Mouse (Mus musculus): Measurements from ENCODE around the gene Fam19a5. TPM values are rescaled to one million over a fixed set of nuclear protein-coding genes. Genes with fewer than 3 reads are reported as not detected.

Gene Fam19a5
- polyA plus RNA-seq, 1 experiment: 0.68 TPM

- H3K27ac ChIP-seq (ENCODE audit: control insufficient read depth, insufficient read depth, low read depth, low read length): no peak overlapping the region
- no peak for TF ChIP-seq CTCF (IDR thresholded peaks at IDR 0.05; ENCODE audit: control insufficient read depth, insufficient read depth, insufficient replicate concordance, low read depth, low read length)
- TF ChIP-seq POLR2A (IDR thresholded peaks at IDR 0.05; ENCODE audit: control insufficient read depth, low read depth, low read length): no peak
- H3K36me3 ChIP-seq (ENCODE audit: control insufficient read depth, insufficient read depth, low read length): no peaks in the 10 kb centered on the region
- peaks cover 11% of the 10 kb centered on the region for H3K4me1 ChIP-seq (ENCODE audit: control insufficient read depth, insufficient read depth, low read length)
- no peaks in the 10 kb centered on the region for H3K27me3 ChIP-seq (ENCODE audit: control insufficient read depth, insufficient read depth, low read length)
- peak overlapping the region; percentile 71 for H3K4me3 ChIP-seq (ENCODE audit: control insufficient read depth, low read depth, low read length)
Observed at GRCm38 (mm10) chr15:87544401-87545129, 466 bp downstream of the Fam19a5 start.

- TF ChIP-seq POLR2A (IDR thresholded peaks at IDR 0.05; ENCODE audit: control insufficient read depth, low read depth, low read length) (no peak), CTCF (IDR thresholded peaks at IDR 0.05; ENCODE audit: control insufficient read depth, insufficient read depth, insufficient replicate concordance, low read depth, low read length) (no peak)
- H3K36me3 ChIP-seq (ENCODE audit: control insufficient read depth, insufficient read depth, low read length): no peaks in the 10 kb centered on the region
- peaks cover 11% of the 10 kb centered on the region for H3K4me1 ChIP-seq (ENCODE audit: control insufficient read depth, insufficient read depth, low read length)
- H3K4me3 ChIP-seq (ENCODE audit: control insufficient read depth, low read depth, low read length): no peak overlapping the region; the same call in 1 of the 2 replicates
- no peaks in the 10 kb centered on the region for H3K27me3 ChIP-seq (ENCODE audit: control insufficient read depth, insufficient read depth, low read length)
- H3K27ac ChIP-seq (ENCODE audit: control insufficient read depth, insufficient read depth, low read depth, low read length): no peak overlapping the region
Observed at GRCm38 (mm10) chr15:87545130-87545642, 1.1 kb downstream of the Fam19a5 start.

- Histone ChIP-seq H3K27me3 (ENCODE audit: control insufficient read depth, insufficient read depth, low read length) (no peaks in the 10 kb centered on the region), H3K27ac (ENCODE audit: control insufficient read depth, insufficient read depth, low read depth, low read length) (no peak overlapping the region), H3K4me1 (ENCODE audit: control insufficient read depth, insufficient read depth, low read length) (peaks cover 11% of the 10 kb centered on the region), H3K36me3 (ENCODE audit: control insufficient read depth, insufficient read depth, low read length) (no peaks in the 10 kb centered on the region), H3K4me3 (ENCODE audit: control insufficient read depth, low read depth, low read length) (no peak overlapping the region)
- TF ChIP-seq CTCF (IDR thresholded peaks at IDR 0.05; ENCODE audit: control insufficient read depth, insufficient read depth, insufficient replicate concordance, low read depth, low read length): no peak
- no peak for TF ChIP-seq POLR2A (IDR thresholded peaks at IDR 0.05; ENCODE audit: control insufficient read depth, low read depth, low read length)
Observed at GRCm38 (mm10) chr15:87545731-87546360, 1.7 kb downstream of the Fam19a5 start.

GRCm38 (mm10) chr15:87547022-87547421 lies 2.9 kb downstream of the Fam19a5 start:
- no peaks in the 10 kb centered on the region for H3K36me3 ChIP-seq (ENCODE audit: control insufficient read depth, insufficient read depth, low read length)
- H3K4me3 ChIP-seq (ENCODE audit: control insufficient read depth, low read depth, low read length): no peak overlapping the region
- TF ChIP-seq CTCF (IDR thresholded peaks at IDR 0.05; ENCODE audit: control insufficient read depth, insufficient read depth, insufficient replicate concordance, low read depth, low read length) (no peak), POLR2A (IDR thresholded peaks at IDR 0.05; ENCODE audit: control insufficient read depth, low read depth, low read length) (no peak)
- peaks cover 11% of the 10 kb centered on the region for H3K4me1 ChIP-seq (ENCODE audit: control insufficient read depth, insufficient read depth, low read length)
- H3K27ac ChIP-seq (ENCODE audit: control insufficient read depth, insufficient read depth, low read depth, low read length): no peak overlapping the region
- H3K27me3 ChIP-seq (ENCODE audit: control insufficient read depth, insufficient read depth, low read length): no peaks in the 10 kb centered on the region

GRCm38 (mm10) chr15:87549724-87550123 lies 5.6 kb downstream of the Fam19a5 start:
- TF ChIP-seq CTCF (IDR thresholded peaks at IDR 0.05; ENCODE audit: control insufficient read depth, insufficient read depth, insufficient replicate concordance, low read depth, low read length) (no peak), POLR2A (IDR thresholded peaks at IDR 0.05; ENCODE audit: control insufficient read depth, low read depth, low read length) (no peak)
- no peak overlapping the region for H3K27ac ChIP-seq (ENCODE audit: control insufficient read depth, insufficient read depth, low read depth, low read length)
- H3K4me1 ChIP-seq (ENCODE audit: control insufficient read depth, insufficient read depth, low read length): peaks cover 4% of the 10 kb centered on the region
- H3K27me3 ChIP-seq (ENCODE audit: control insufficient read depth, insufficient read depth, low read length): no peaks in the 10 kb centered on the region
- H3K36me3 ChIP-seq (ENCODE audit: control insufficient read depth, insufficient read depth, low read length): no peaks in the 10 kb centered on the region
- no peak overlapping the region for H3K4me3 ChIP-seq (ENCODE audit: control insufficient read depth, low read depth, low read length)

GRCm38 (mm10) chr15:87550756-87551155 lies 6.7 kb downstream of the Fam19a5 start:
- Histone ChIP-seq H3K4me1 (ENCODE audit: control insufficient read depth, insufficient read depth, low read length) (no peaks in the 10 kb centered on the region), H3K27ac (ENCODE audit: control insufficient read depth, insufficient read depth, low read depth, low read length) (no peak overlapping the region), H3K27me3 (ENCODE audit: control insufficient read depth, insufficient read depth, low read length) (no peaks in the 10 kb centered on the region), H3K36me3 (ENCODE audit: control insufficient read depth, insufficient read depth, low read length) (no peaks in the 10 kb centered on the region), H3K4me3 (ENCODE audit: control insufficient read depth, low read depth, low read length) (no peak overlapping the region)
- TF ChIP-seq POLR2A (IDR thresholded peaks at IDR 0.05; ENCODE audit: control insufficient read depth, low read depth, low read length) (no peak), CTCF (IDR thresholded peaks at IDR 0.05; ENCODE audit: control insufficient read depth, insufficient read depth, insufficient replicate concordance, low read depth, low read length) (no peak)

GRCm38 (mm10) chr15:87551556-87551955 lies 7.5 kb downstream of the Fam19a5 start:
- no peak overlapping the region for H3K4me3 ChIP-seq (ENCODE audit: control insufficient read depth, low read depth, low read length)
- no peak overlapping the region for H3K27ac ChIP-seq (ENCODE audit: control insufficient read depth, insufficient read depth, low read depth, low read length)
- no peak for TF ChIP-seq POLR2A (IDR thresholded peaks at IDR 0.05; ENCODE audit: control insufficient read depth, low read depth, low read length)
- no peak for TF ChIP-seq CTCF (IDR thresholded peaks at IDR 0.05; ENCODE audit: control insufficient read depth, insufficient read depth, insufficient replicate concordance, low read depth, low read length)
- H3K4me1 ChIP-seq (ENCODE audit: control insufficient read depth, insufficient read depth, low read length): no peaks in the 10 kb centered on the region
- no peaks in the 10 kb centered on the region for H3K36me3 ChIP-seq (ENCODE audit: control insufficient read depth, insufficient read depth, low read length)
- H3K27me3 ChIP-seq (ENCODE audit: control insufficient read depth, insufficient read depth, low read length): no peaks in the 10 kb centered on the region
